In the genomic region with DNA sequence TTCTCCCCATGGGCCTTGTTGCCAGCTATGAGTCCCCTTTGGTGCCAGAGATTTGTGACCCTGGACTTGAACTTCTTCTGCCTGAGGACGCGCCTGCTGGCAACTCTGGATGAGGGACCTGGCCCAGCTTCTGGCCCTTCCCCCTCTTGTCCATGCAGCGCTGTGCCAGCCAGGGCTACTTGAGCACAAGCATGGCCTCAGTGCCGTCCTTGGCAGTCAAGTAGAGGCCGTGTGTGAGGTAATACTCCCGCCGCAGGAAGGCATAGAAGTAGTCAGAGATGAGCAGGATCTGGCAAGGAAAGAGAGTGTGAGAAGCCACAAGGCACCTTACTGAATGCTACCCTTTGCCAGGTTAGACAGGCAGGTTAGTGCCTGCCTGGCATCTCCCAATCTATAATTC, we compare ENCODE assay signal across 11 mouse cellular contexts. TPM values are rescaled to one million over a fixed set of nuclear protein-coding genes. Genes with fewer than 3 reads are reported as not detected.
DNase-seq lines count a peak whose midpoint lies in the region; ATAC-seq and TF ChIP-seq lines count a peak whose summit lies in the region.
"Had no signal": no experiment of that assay in that cellular context is flagged by ENCODE, and none has a peak within 500 bp of the region (broad histone marks: within the 10 kb centered on the region; RNA-seq: fewer than 3 reads in every experiment).

No protein-coding gene starts in this region.

- WGBS in hindbrain, embryonic 15.5 days = 89% methylated on average over 7 of the region's 7 CpGs
- 88% methylated on average over 7 of the region's 7 CpGs for WGBS in hindbrain, embryonic 16.5 days
- WGBS in midbrain, postnatal 0 days = 88% methylated on average over 7 of the region's 7 CpGs

- peaks cover 15% of the 10 kb centered on the region for H3K4me1 ChIP-seq in hindbrain, embryonic 15.5 days (replicated peaks)
- peaks cover 11% of the 10 kb centered on the region for H3K4me1 ChIP-seq in hindbrain, embryonic 16.5 days (ENCODE audit: control insufficient read depth, insufficient read depth, low read depth, low read length)
- peaks cover 8% of the 10 kb centered on the region; the same call in 1 of the 2 replicates for H3K4me1 ChIP-seq in midbrain, postnatal 0 days (ENCODE audit: insufficient read depth, low read length)

- H3K36me3 ChIP-seq in hindbrain, embryonic 15.5 days = peaks cover 7% of the 10 kb centered on the region; the same call in 1 of the 2 replicates
- no peaks in the 10 kb centered on the region; the same call in 1 of the 2 replicates for H3K36me3 ChIP-seq in hindbrain, embryonic 16.5 days (ENCODE audit: control insufficient read depth, insufficient read depth, low read length)
- peaks cover 15% of the 10 kb centered on the region for H3K36me3 ChIP-seq in midbrain, postnatal 0 days (ENCODE audit: insufficient read depth, low read length)

- no peak for ATAC-seq in hindbrain, embryonic 15.5 days (ENCODE audit: low FRiP score, low read depth)
- ATAC-seq in hindbrain, embryonic 16.5 days = no peak
- no peak for ATAC-seq in midbrain, postnatal 0 days (ENCODE audit: low FRiP score)
- ATAC-seq: CD4-positive, CD25-positive, alpha-beta regulatory T cell, adult 4 months had no signal

- H3K9me3 ChIP-seq in hindbrain, embryonic 15.5 days = no peaks in the 10 kb centered on the region
- no peaks in the 10 kb centered on the region for H3K9me3 ChIP-seq in hindbrain, embryonic 16.5 days (ENCODE audit: control insufficient read depth, low read length)
- no peaks in the 10 kb centered on the region for H3K9me3 ChIP-seq in midbrain, postnatal 0 days (ENCODE audit: low read length)

- no peak for TF ChIP-seq CTCF in midbrain, postnatal 0 days (IDR thresholded peaks at IDR 0.05)

- H3K27me3 ChIP-seq in hindbrain, embryonic 15.5 days = no peaks in the 10 kb centered on the region
- no peaks in the 10 kb centered on the region for H3K27me3 ChIP-seq in hindbrain, embryonic 16.5 days (replicated peaks; ENCODE audit: control insufficient read depth, insufficient read depth, low read length)
- no peaks in the 10 kb centered on the region for H3K27me3 ChIP-seq in midbrain, postnatal 0 days (ENCODE audit: insufficient read depth, low read length)

- H3K27ac ChIP-seq in hindbrain, embryonic 15.5 days (replicated peaks) = no peak overlapping the region
- H3K27ac ChIP-seq in hindbrain, embryonic 16.5 days (ENCODE audit: low read depth, low read length) = no peak overlapping the region
- H3K27ac ChIP-seq in midbrain, postnatal 0 days (ENCODE audit: low read depth, low read length) = no peak overlapping the region
- H3K27ac ChIP-seq: liver, embryonic 14.5 days had no signal

- no peak overlapping the region for H3K4me3 ChIP-seq in hindbrain, embryonic 15.5 days
- H3K4me3 ChIP-seq in hindbrain, embryonic 16.5 days (ENCODE audit: low read length) = no peak overlapping the region
- no peak overlapping the region for H3K4me3 ChIP-seq in midbrain, postnatal 0 days (ENCODE audit: low read depth, low read length)

- peak; percentile 90 for DNase-seq in adrenal gland, postnatal 10 days
- DNase-seq in cerebellum, postnatal 25 days = peak; percentile 65
- DNase-seq in heart, postnatal 4 days = peak; percentile 70
- DNase-seq in embryo, embryonic 10.5 days (ENCODE audit: low spot score) = no peak
- DNase-seq in embryo, embryonic 10 days (ENCODE audit: low spot score) = no peak
- DNase-seq in midbrain, postnatal 0 days (ENCODE audit: low spot score) = no peak
- DNase-seq: right cerebral cortex, adult 18-20 months had no signal

- no peak overlapping the region for H3K9ac ChIP-seq in hindbrain, embryonic 15.5 days
- no peak overlapping the region for H3K9ac ChIP-seq in hindbrain, embryonic 16.5 days (ENCODE audit: low read depth, low read length)
- H3K9ac ChIP-seq in midbrain, postnatal 0 days (replicated peaks; ENCODE audit: low read length, poor library complexity, severe bottlenecking) = no peak overlapping the region
- H3K9ac ChIP-seq: liver, embryonic 14.5 days had no signal

- H3K4me2 ChIP-seq in hindbrain, embryonic 15.5 days = 0 out of 2 replicates have a peak overlapping the region, but pooled peaks have one; percentile 80
- no peak overlapping the region for H3K4me2 ChIP-seq in hindbrain, embryonic 16.5 days (ENCODE audit: low read length)
- no peak overlapping the region for H3K4me2 ChIP-seq in midbrain, postnatal 0 days (ENCODE audit: low read depth, low read length, poor library complexity, severe bottlenecking)

RNA-seq across cellular contexts. Expression of a gene that starts 2.3 kb away (rescaled TPM):
- 631 and 685 TPM in 2 replicates for polyA plus RNA-seq in hindbrain, embryonic 15.5 days (2015; fragmentation: Nextera tagmentation; extraction: Ambion mirVana)
- polyA plus RNA-seq in hindbrain, embryonic 16.5 days (2015; fragmentation: Nextera tagmentation; extraction: Ambion mirVana) = 693 and 772 TPM in 2 replicates
- total RNA-seq in adrenal gland, postnatal 10 days (2021) = 100 to 1,000 TPM; 421 to 505 TPM
- 100 to 1,000 TPM; 410 to 462 TPM for total RNA-seq in heart, postnatal 4 days (2021)
- total RNA-seq in midbrain, postnatal 0 days (2014; rRNA removed) = 560 and 573 TPM in 2 replicates
- polyA plus RNA-seq in midbrain, postnatal 0 days (2015; fragmentation: Nextera tagmentation; extraction: Ambion mirVana) = 839 and 943 TPM in 2 replicates

RNA-seq across cellular contexts. Expression of a gene that starts 42.0 kb away (rescaled TPM):
- polyA plus RNA-seq in hindbrain, embryonic 15.5 days (2015; fragmentation: Nextera tagmentation; extraction: Ambion mirVana) = 750 and 762 TPM in 2 replicates
- 746 and 788 TPM in 2 replicates for polyA plus RNA-seq in hindbrain, embryonic 16.5 days (2015; fragmentation: Nextera tagmentation; extraction: Ambion mirVana)
- 100 to 1,000 TPM; 259 to 263 TPM for total RNA-seq in adrenal gland, postnatal 10 days (2021)
- total RNA-seq in heart, postnatal 4 days (2021) = 100 to 1,000 TPM; 211 to 218 TPM
- 293 and 374 TPM in 2 replicates for total RNA-seq in midbrain, postnatal 0 days (2014; rRNA removed)
- polyA plus RNA-seq in midbrain, postnatal 0 days (2015; fragmentation: Nextera tagmentation; extraction: Ambion mirVana) = 776 and 856 TPM in 2 replicates

Comparison
In these comparisons a context has a peak if more than half of its experiments do, and no peak if none do; other contexts are left out.
1. DNase-seq: peak in adrenal gland, postnatal 10 days (single experiment), cerebellum, postnatal 25 days (2 of 2) and heart, postnatal 4 days (single experiment); none in embryo, embryonic 10.5 days (single experiment), embryo, embryonic 10 days (single experiment) and midbrain, postnatal 0 days (single experiment).